10 mouse cellular contexts compared by ENCODE assay signal in the genomic region with DNA sequence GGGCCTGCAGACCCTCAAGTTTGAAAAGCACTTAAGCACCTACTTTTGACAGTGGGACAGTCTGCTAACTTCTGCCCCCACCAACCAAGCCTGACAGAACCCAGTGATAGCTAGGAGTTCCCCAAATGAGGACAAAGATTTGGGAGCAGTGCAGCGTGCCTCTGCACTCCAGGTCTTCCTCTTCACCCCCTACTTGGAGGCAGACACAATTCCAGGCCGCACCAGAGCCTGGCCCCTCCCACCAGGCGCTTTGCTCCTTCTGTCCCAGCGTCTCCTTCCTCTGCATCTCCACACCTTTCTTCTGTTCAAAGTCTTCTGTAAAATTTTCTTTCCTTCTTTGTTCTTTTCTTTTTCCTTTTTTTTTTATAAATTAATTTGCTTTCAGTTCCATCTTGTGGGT. TPM values are rescaled to one million over a fixed set of nuclear protein-coding genes. Genes with fewer than 3 reads are reported as not detected.
DNase-seq lines count a peak whose midpoint lies in the region; ATAC-seq and TF ChIP-seq lines count a peak whose summit lies in the region.
"Had no signal": no experiment of that assay in that cellular context is flagged by ENCODE, and none has a peak within 500 bp of the region (broad histone marks: within the 10 kb centered on the region; RNA-seq: fewer than 3 reads in every experiment).

No protein-coding gene starts in this region.

- H3K4me3 ChIP-seq in heart, embryonic 11.5 days (ENCODE audit: low read depth, low read length), result no peak overlapping the region; the same call in 1 of the 2 replicates
- no peak overlapping the region for H3K4me3 ChIP-seq in lung, embryonic 14.5 days (ENCODE audit: low read depth, low read length)
- no peak overlapping the region for H3K4me3 ChIP-seq in embryonic facial prominence, embryonic 12.5 days
- H3K4me3 ChIP-seq in neural tube, embryonic 15.5 days (replicated peaks), result no peak overlapping the region

- H3K4me1 ChIP-seq in heart, embryonic 11.5 days (ENCODE audit: control insufficient read depth, insufficient read depth, low read length), result peaks cover 30% of the 10 kb centered on the region
- peaks cover 8% of the 10 kb centered on the region for H3K4me1 ChIP-seq in lung, embryonic 14.5 days (ENCODE audit: insufficient read depth)
- H3K4me1 ChIP-seq in embryonic facial prominence, embryonic 12.5 days, result peaks cover 20% of the 10 kb centered on the region
- peaks cover 36% of the 10 kb centered on the region for H3K4me1 ChIP-seq in neural tube, embryonic 15.5 days

- peak overlapping the region; percentile 87 for H3K4me2 ChIP-seq in heart, embryonic 11.5 days
- no peak overlapping the region for H3K4me2 ChIP-seq in lung, embryonic 14.5 days
- no peak overlapping the region for H3K4me2 ChIP-seq in embryonic facial prominence, embryonic 12.5 days (replicated peaks)
- no peak overlapping the region for H3K4me2 ChIP-seq in neural tube, embryonic 15.5 days

- no peak for TF ChIP-seq CTCF in lung, embryonic 14.5 days (IDR thresholded peaks at IDR 0.05; ENCODE audit: low read depth)

- intact Hi-C loops in heart, postnatal 14 days (cut with DNase I), result no loop called here

- H3K27ac ChIP-seq in heart, embryonic 11.5 days (ENCODE audit: low read depth, low read length), result peak overlapping the region; percentile 97
- peak overlapping the region; percentile 95 for H3K27ac ChIP-seq in lung, embryonic 14.5 days (ENCODE audit: low read depth)
- peak overlapping the region; percentile 56; the same call in 1 of the 2 replicates for H3K27ac ChIP-seq in embryonic facial prominence, embryonic 12.5 days
- H3K27ac ChIP-seq in neural tube, embryonic 15.5 days (replicated peaks), result peak overlapping the region; percentile 54; the same call in 1 of the 2 replicates

- H3K9ac ChIP-seq in heart, embryonic 11.5 days (ENCODE audit: low read depth, low read length), result peak overlapping the region; percentile 59
- H3K9ac ChIP-seq in lung, embryonic 14.5 days, result no peak overlapping the region
- no peak overlapping the region for H3K9ac ChIP-seq in embryonic facial prominence, embryonic 12.5 days
- no peak overlapping the region for H3K9ac ChIP-seq in neural tube, embryonic 15.5 days (replicated peaks)

- H3K27me3 ChIP-seq in heart, embryonic 11.5 days (ENCODE audit: control insufficient read depth, insufficient read depth, low read length), result no peaks in the 10 kb centered on the region
- no peaks in the 10 kb centered on the region for H3K27me3 ChIP-seq in lung, embryonic 14.5 days (ENCODE audit: insufficient read depth, low read length)
- no peaks in the 10 kb centered on the region for H3K27me3 ChIP-seq in embryonic facial prominence, embryonic 12.5 days
- no peaks in the 10 kb centered on the region for H3K27me3 ChIP-seq in neural tube, embryonic 15.5 days (replicated peaks)

- no peak for DNase-seq in heart, postnatal 14 days
- DNase-seq in lung, embryonic 14.5 days, result no peak
- no peak for DNase-seq in lung, postnatal 4 days
- DNase-seq in right cerebral cortex, postnatal 25 days, result no peak
- DNase-seq: retina, postnatal 1 day; thymus, postnatal 14 days had no signal

- ATAC-seq in heart, embryonic 11.5 days (replicated peaks; ENCODE audit: insufficient number of reproducible peaks, low FRiP score, low TSS enrichment), result no peak
- ATAC-seq in lung, embryonic 14.5 days (ENCODE audit: insufficient read depth), result no peak
- ATAC-seq in embryonic facial prominence, embryonic 12.5 days (ENCODE audit: insufficient number of reproducible peaks, insufficient read depth, low FRiP score, low TSS enrichment), result no peak
- ATAC-seq in neural tube, embryonic 15.5 days (ENCODE audit: low FRiP score), result no peak
- no peak for ATAC-seq in inflammation-experienced regulatory T-cells, adult 6 months

- H3K9me3 ChIP-seq in heart, embryonic 11.5 days (replicated peaks; ENCODE audit: control insufficient read depth, low read length), result no peaks in the 10 kb centered on the region
- H3K9me3 ChIP-seq in lung, embryonic 14.5 days (ENCODE audit: low read depth, low read length), result no peaks in the 10 kb centered on the region
- no peaks in the 10 kb centered on the region for H3K9me3 ChIP-seq in embryonic facial prominence, embryonic 12.5 days
- H3K9me3 ChIP-seq in neural tube, embryonic 15.5 days (replicated peaks), result no peaks in the 10 kb centered on the region

- WGBS in heart, embryonic 11.5 days (ENCODE audit: insufficient replicate concordance), result 36% methylated on average over 4 of the region's 4 CpGs
- WGBS in lung, embryonic 14.5 days, result 59% methylated on average over 4 of the region's 4 CpGs
- 55% methylated on average over 4 of the region's 4 CpGs for WGBS in embryonic facial prominence, embryonic 12.5 days
- 65% methylated on average over 4 of the region's 4 CpGs for WGBS in neural tube, embryonic 15.5 days

- peaks cover 38% of the 10 kb centered on the region for H3K36me3 ChIP-seq in heart, embryonic 11.5 days (ENCODE audit: control insufficient read depth, insufficient read depth, low read length)
- peaks cover 71% of the 10 kb centered on the region for H3K36me3 ChIP-seq in lung, embryonic 14.5 days (ENCODE audit: insufficient read depth)
- peaks cover 68% of the 10 kb centered on the region for H3K36me3 ChIP-seq in embryonic facial prominence, embryonic 12.5 days
- H3K36me3 ChIP-seq in neural tube, embryonic 15.5 days, result peaks cover 64% of the 10 kb centered on the region

RNA-seq across cellular contexts. Expression of a gene that starts 4.2 kb away (rescaled TPM):
- polyA plus RNA-seq in heart, embryonic 11.5 days (2014; fragmentation: Nextera tagmentation; extraction: Ambion mirVana), result 1,242 and 1,345 TPM in 2 replicates
- 100 to 1,000 TPM; 357 to 392 TPM for total RNA-seq in heart, postnatal 14 days (2021)
- 1,221 and 1,238 TPM in 2 replicates for polyA plus RNA-seq in lung, embryonic 14.5 days (2014; fragmentation: Nextera tagmentation; extraction: Ambion mirVana)
- 877 and 907 TPM in 2 replicates for polyA plus RNA-seq in embryonic facial prominence, embryonic 12.5 days (2016; fragmentation: Nextera tagmentation; extraction: Ambion mirVana)
- polyA plus RNA-seq in neural tube, embryonic 15.5 days (2015; fragmentation: Nextera tagmentation; extraction: Ambion mirVana), result 999 and 1,090 TPM in 2 replicates
- polyA plus RNA-seq in inflammation-experienced regulatory T-cells, adult 6 months (2017; shearing (Covaris generic)), result 1,000 to 10,000 TPM in 1 of 3 experiments, 100 to 1,000 TPM in 2; 949 to 1,454 (median 955) TPM

RNA-seq across cellular contexts. Expression of a gene that starts 8.7 kb away (rescaled TPM):
- 3.3 and 5.4 TPM in 2 replicates for polyA plus RNA-seq in heart, embryonic 11.5 days (2014; fragmentation: Nextera tagmentation; extraction: Ambion mirVana)
- 1 to 10 TPM; 3.3 to 4.3 TPM for total RNA-seq in heart, postnatal 14 days (2021)
- polyA plus RNA-seq in lung, embryonic 14.5 days (2014; fragmentation: Nextera tagmentation; extraction: Ambion mirVana), result 3.0 and 4.4 TPM in 2 replicates
- 3.2 and 3.9 TPM in 2 replicates for polyA plus RNA-seq in embryonic facial prominence, embryonic 12.5 days (2016; fragmentation: Nextera tagmentation; extraction: Ambion mirVana)
- 7.0 and 7.7 TPM in 2 replicates for polyA plus RNA-seq in neural tube, embryonic 15.5 days (2015; fragmentation: Nextera tagmentation; extraction: Ambion mirVana)
- polyA plus RNA-seq in inflammation-experienced regulatory T-cells, adult 6 months (2017; shearing (Covaris generic)), result 1 to 10 TPM; 2.7 to 4.6 (median 4.5) TPM

RNA-seq across cellular contexts. Expression of a gene that starts 30.7 kb away (rescaled TPM):
- 70.8 and 82.8 TPM in 2 replicates for polyA plus RNA-seq in heart, embryonic 11.5 days (2014; fragmentation: Nextera tagmentation; extraction: Ambion mirVana)
- total RNA-seq in heart, postnatal 14 days (2021), result 10 to 100 TPM; 76.6 to 80.5 TPM
- 81.1 and 89.6 TPM in 2 replicates for polyA plus RNA-seq in lung, embryonic 14.5 days (2014; fragmentation: Nextera tagmentation; extraction: Ambion mirVana)
- 121 and 125 TPM in 2 replicates for polyA plus RNA-seq in embryonic facial prominence, embryonic 12.5 days (2016; fragmentation: Nextera tagmentation; extraction: Ambion mirVana)
- 138 and 149 TPM in 2 replicates for polyA plus RNA-seq in neural tube, embryonic 15.5 days (2015; fragmentation: Nextera tagmentation; extraction: Ambion mirVana)
- polyA plus RNA-seq in inflammation-experienced regulatory T-cells, adult 6 months (2017; shearing (Covaris generic)), result 10 to 100 TPM; 53.1 to 64.4 (median 57.2) TPM

RNA-seq across cellular contexts. Expression of a gene that starts 35.9 kb away (rescaled TPM):
- polyA plus RNA-seq in heart, embryonic 11.5 days (2014; fragmentation: Nextera tagmentation; extraction: Ambion mirVana), result 14.5 and 18.7 TPM in 2 replicates
- 10 to 100 TPM; 22.3 to 23.6 TPM for total RNA-seq in heart, postnatal 14 days (2021)
- 21.5 and 23.0 TPM in 2 replicates for polyA plus RNA-seq in lung, embryonic 14.5 days (2014; fragmentation: Nextera tagmentation; extraction: Ambion mirVana)
- 29.2 and 30.7 TPM in 2 replicates for polyA plus RNA-seq in embryonic facial prominence, embryonic 12.5 days (2016; fragmentation: Nextera tagmentation; extraction: Ambion mirVana)
- polyA plus RNA-seq in neural tube, embryonic 15.5 days (2015; fragmentation: Nextera tagmentation; extraction: Ambion mirVana), result 20.7 and 30.0 TPM in 2 replicates
- polyA plus RNA-seq in inflammation-experienced regulatory T-cells, adult 6 months (2017; shearing (Covaris generic)), result 10 to 100 TPM; 68.4 to 89.7 (median 70.4) TPM

RNA-seq across cellular contexts. Expression of a gene that starts 57.8 kb away (rescaled TPM):
- 7.7 and 8.0 TPM in 2 replicates for polyA plus RNA-seq in heart, embryonic 11.5 days (2014; fragmentation: Nextera tagmentation; extraction: Ambion mirVana)
- total RNA-seq in heart, postnatal 14 days (2021), result 1 to 10 TPM; 7.0 to 8.4 TPM
- 11.0 and 14.5 TPM in 2 replicates for polyA plus RNA-seq in lung, embryonic 14.5 days (2014; fragmentation: Nextera tagmentation; extraction: Ambion mirVana)
- 18.8 and 19.4 TPM in 2 replicates for polyA plus RNA-seq in embryonic facial prominence, embryonic 12.5 days (2016; fragmentation: Nextera tagmentation; extraction: Ambion mirVana)
- polyA plus RNA-seq in neural tube, embryonic 15.5 days (2015; fragmentation: Nextera tagmentation; extraction: Ambion mirVana), result 16.0 and 16.2 TPM in 2 replicates
- polyA plus RNA-seq in inflammation-experienced regulatory T-cells, adult 6 months (2017; shearing (Covaris generic)), result 1 to 10 TPM; 5.6 to 9.2 (median 6.0) TPM
